Mouse (Mus musculus) midbrain, embryonic 11.5 days (tissue): Measurements from ENCODE around the gene Btbd35f14. TPM values are rescaled to one million over a fixed set of nuclear protein-coding genes. Genes with fewer than 3 reads are reported as not detected.
"Not testable (repeated sequence)": the region's sequence is repeated elsewhere in the genome, so short reads cannot be mapped to it uniquely, and the experiment has no call there.

Experiments used
- ATAC-seq: fragments of 200-750 bp; cut with Nextera tagmentation; 2 replicates; pipeline ENCODE4 v1.8.0; 2017; ENCODE audit warnings: moderate TSS enrichment, moderate library complexity; ENCODE audit not compliant: low FRiP score
- DNase-seq: peaks from one replicate; pipeline ENCODE4 v3.0.0; 2015; ENCODE audit warnings: low spot score; ENCODE audit errors: missing footprints
- H3K27ac ChIP-seq: fragments of 300-500 bp; sonication (generic); 2 replicates; pipeline ENCODE4 v1.5.1; 2014; ENCODE audit warnings: low read depth, low read length
- H3K27me3 ChIP-seq: fragments of 300-500 bp; sonication (generic); 2 replicates; pipeline ENCODE4 v1.6.1; 2014; ENCODE audit warnings: mild to moderate bottlenecking, low read length, moderate library complexity, mixed read lengths; ENCODE audit not compliant: control insufficient read depth, insufficient read depth
- H3K36me3 ChIP-seq: fragments of 300-500 bp; sonication (generic); 2 replicates; pipeline ENCODE4 v1.6.1; 2014; ENCODE audit warnings: mild to moderate bottlenecking, low read length, moderate library complexity, mixed read lengths; ENCODE audit not compliant: control insufficient read depth, insufficient read depth
- H3K4me1 ChIP-seq: fragments of 300-500 bp; sonication (generic); 2 replicates; pipeline ENCODE4 v1.6.1; 2014; ENCODE audit warnings: low read length; ENCODE audit not compliant: control insufficient read depth, insufficient read depth
- H3K4me2 ChIP-seq: fragments of 300-500 bp; sonication (generic); 2 replicates; pipeline ENCODE4 v1.6.1; 2014; ENCODE audit warnings: mild to moderate bottlenecking, moderate library complexity
- H3K4me3 ChIP-seq: fragments of 300-500 bp; sonication (generic); 2 replicates; pipeline ENCODE4 v1.5.1; 2014; ENCODE audit warnings: low read depth, low read length
- H3K9ac ChIP-seq: fragments of 300-500 bp; sonication (generic); 2 replicates; pipeline ENCODE4 v1.6.1; 2014; ENCODE audit warnings: low read length
- H3K9me3 ChIP-seq: fragments of 300-500 bp; sonication (generic); 2 replicates; pipeline ENCODE4 v1.6.1; 2016; ENCODE audit warnings: low read length; ENCODE audit not compliant: control insufficient read depth
- WGBS: fragments of 180-500 bp; shearing (Covaris S2); extraction: QIAGEN DNeasy Blood & Tissue Kit; methylation state at CpG from one replicate; pipeline ENCODE4 v1.1.7; 2014; 5-methylcytosine and 5-hydroxymethylcytosine counted together
- polyA plus RNA-seq: library from polyadenylated mRNA; unstranded; fragments of >200 nt; fragmentation: Nextera tagmentation; extraction: Ambion mirVana; gene quantifications from 2 replicates; pipeline ENCODE4 v1.2.1, GENCODE M21; 2014

Gene Btbd35f14
- polyA plus RNA-seq = not detected in 2 replicates

DNA sequence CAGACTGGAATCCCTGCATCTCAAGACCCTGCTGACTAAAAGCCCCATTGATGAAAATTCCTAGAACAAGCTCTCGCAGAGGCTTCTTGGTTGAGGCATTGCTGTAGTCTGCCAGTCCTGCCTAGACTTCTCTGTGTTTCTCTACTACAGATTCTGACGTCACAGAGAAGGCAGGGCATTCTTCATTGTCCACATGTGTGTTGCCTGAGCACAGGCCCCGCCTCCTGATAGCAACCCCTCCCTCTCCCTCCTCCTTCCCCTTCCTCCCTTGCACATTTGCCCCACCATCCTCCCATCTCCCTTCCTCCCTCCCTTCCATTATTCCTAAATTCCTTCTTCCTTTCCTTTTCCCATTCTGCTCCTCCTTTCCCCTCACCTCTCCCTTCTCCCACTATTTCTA lies at the start of gene Btbd35f14:
Btbd35f14 (minus strand) TSS at position 101 of the 400 bp plus-strand sequence.
- H3K4me1 ChIP-seq, DNase-seq, H3K27ac ChIP-seq, H3K4me3 ChIP-seq, H3K4me2 ChIP-seq, H3K27me3 ChIP-seq, H3K36me3 ChIP-seq, H3K9ac ChIP-seq, H3K9me3 ChIP-seq, ATAC-seq: not testable (repeated sequence)
- WGBS = no CpG with 5 or more reads among the region's 3 CpGs

GRCm38 (mm10) chrX:33656872-33657271 lies 45.3 kb downstream of the Btbd35f14 start, which contains the start of gene Btbd35f13:
Btbd35f13 (plus strand) TSS chrX:33657172.
- ATAC-seq, H3K9ac ChIP-seq, H3K27me3 ChIP-seq, H3K9me3 ChIP-seq, DNase-seq, H3K27ac ChIP-seq, H3K4me2 ChIP-seq, H3K4me3 ChIP-seq, H3K36me3 ChIP-seq, H3K4me1 ChIP-seq: not testable (repeated sequence)
- whole genome bisulfite sequencing = 69% methylated on average over 2 of the region's 3 CpGs

Other genes starting within 250 kb of the Btbd35f14 start
- not detected in 2 replicates for gene Btbd35f15, start 125.0 kb downstream of the Btbd35f14 start, polyA plus RNA-seq
- gene Btbd35f13, start 45.2 kb downstream of the Btbd35f14 start, polyA plus RNA-seq = not detected in 2 replicates